Mouse (Mus musculus): ENCODE measurements around the gene Nr3c2.

Nr3c2 gene

GRCm38 (mm10) chr8:77173075-77173657 is 273.9 kb downstream of the Nr3c2 start:
- no peak for DNase-seq (ENCODE audit: low spot score)

GRCm38 (mm10) chr8:77173736-77174135 is 274.5 kb downstream of the Nr3c2 start:
- DNase-seq (ENCODE audit: low spot score): no peak

DNA sequence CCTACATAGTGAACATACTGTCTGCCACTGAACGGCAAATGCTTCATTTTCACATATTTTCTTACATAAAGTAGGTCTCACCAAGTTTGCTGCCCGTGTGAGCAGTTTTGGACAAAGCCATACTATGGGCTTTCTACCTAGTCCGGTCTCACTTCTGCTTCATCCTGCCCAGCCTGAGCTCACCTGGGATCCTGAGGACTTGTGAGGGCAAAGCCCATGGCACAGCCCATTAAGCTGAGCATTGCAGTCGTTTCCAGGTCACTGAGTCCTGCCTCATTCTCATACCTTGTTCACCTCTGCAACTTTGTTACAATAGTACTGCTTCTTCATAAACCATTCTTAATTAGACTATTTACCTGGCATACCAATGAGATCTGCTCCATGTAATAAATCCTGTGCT is 276.2 kb downstream of the Nr3c2 start:
- DNase-seq (ENCODE audit: low spot score): no peak

DNA sequence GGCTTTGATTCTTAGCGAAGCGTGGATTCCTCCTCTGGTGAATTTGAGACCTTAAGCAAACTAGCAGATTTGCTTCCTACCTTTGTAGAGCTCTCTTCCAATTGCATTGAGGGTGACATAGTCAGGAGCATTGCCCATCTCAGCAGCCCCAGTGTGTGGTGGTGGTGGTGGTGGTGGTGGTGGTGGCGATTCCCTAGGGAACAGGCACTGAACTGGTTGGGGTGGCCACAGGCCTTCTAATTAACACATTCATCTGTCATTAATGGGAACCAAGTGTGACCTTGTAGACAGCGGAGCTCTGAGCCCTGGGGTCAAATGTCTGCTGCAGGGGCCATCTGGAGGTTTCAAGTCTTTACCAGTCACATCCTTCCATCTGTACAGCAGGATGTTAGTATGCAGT is 277.1 kb downstream of the Nr3c2 start:
- DNase-seq (ENCODE audit: low spot score): no peak

DNA sequence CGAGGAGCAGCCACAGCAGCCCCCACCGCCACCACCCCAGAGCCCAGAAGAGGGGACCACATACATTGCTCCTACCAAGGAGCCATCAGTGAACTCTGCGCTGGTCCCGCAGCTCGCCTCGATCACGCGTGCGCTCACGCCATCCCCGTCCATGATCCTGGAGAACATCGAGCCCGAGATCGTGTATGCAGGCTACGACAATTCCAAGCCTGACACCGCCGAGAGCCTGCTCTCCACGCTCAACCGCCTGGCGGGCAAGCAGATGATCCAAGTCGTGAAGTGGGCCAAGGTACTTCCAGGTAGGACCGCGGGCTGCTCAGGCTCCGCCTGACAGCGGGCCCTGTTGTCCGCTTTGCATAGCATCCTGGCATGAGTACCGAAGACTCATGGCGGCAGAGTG is 286.6 kb downstream of the Nr3c2 start:
- DNase-seq (ENCODE audit: low spot score): no peak

GRCm38 (mm10) chr8:77186914-77187536 is 287.8 kb downstream of the Nr3c2 start:
- no peak for DNase-seq (ENCODE audit: low spot score)

GRCm38 (mm10) chr8:77187748-77188147 is 288.5 kb downstream of the Nr3c2 start:
- no peak for DNase-seq (ENCODE audit: low spot score)

GRCm38 (mm10) chr8:77188298-77188697 is 289.1 kb downstream of the Nr3c2 start:
- no peak for DNase-seq (ENCODE audit: low spot score)

GRCm38 (mm10) chr8:77189318-77189717 is 290.1 kb downstream of the Nr3c2 start:
- DNase-seq (ENCODE audit: low spot score): no peak

DNA sequence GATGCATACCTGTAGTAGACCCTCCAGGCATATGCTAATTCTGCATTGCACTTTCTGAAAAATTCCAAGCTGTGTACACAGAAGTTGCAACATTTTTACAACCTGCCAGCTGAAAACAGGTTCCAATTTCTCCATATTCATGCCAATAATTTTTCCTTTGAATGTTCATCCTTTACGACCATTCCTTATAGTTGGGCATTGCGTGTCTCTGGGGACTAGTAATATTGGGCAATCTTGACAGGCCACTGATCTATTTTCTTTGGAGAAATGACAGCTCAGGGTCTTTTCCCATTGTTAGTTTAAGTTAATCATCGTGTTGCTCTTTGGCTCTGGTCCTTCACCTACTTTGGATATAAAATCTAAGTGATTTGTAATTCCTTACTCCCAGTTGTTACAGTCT is 291.2 kb downstream of the Nr3c2 start:
- DNase-seq (ENCODE audit: low spot score): no peak

- no peak for DNase-seq (ENCODE audit: low spot score)
These were observed 310.1 kb downstream of the Nr3c2 start for GRCm38 (mm10) chr8:77209297-77209696.

DNA sequence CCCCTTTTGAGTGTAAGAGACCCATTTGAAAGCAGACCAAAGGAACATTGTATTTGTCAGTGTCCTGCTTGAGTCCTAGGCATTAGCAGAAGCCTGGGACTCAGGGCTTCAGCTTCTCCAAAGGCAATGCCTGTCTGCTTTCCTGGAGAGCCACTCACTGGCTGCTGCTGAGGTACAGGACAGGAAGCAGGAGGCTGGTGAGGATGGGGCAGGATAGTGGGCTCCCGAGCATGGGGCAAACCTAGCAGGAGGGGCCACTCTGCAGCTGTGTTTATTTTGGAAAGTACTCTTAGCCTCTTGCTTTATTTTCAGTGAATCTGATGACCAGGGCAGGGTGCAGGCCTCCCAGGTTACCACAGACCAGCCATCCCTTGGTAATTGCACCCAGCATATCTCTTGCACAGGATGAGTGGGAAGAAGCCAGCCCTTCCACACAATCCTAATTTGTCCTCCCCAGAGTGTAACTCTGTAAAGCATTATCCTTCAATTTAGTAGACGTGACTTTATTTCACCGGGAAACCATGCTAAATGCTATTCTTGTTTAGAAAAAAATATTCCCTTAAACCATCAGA is 314.7 kb downstream of the Nr3c2 start:
- no peak for DNase-seq (ENCODE audit: low spot score)

DNA sequence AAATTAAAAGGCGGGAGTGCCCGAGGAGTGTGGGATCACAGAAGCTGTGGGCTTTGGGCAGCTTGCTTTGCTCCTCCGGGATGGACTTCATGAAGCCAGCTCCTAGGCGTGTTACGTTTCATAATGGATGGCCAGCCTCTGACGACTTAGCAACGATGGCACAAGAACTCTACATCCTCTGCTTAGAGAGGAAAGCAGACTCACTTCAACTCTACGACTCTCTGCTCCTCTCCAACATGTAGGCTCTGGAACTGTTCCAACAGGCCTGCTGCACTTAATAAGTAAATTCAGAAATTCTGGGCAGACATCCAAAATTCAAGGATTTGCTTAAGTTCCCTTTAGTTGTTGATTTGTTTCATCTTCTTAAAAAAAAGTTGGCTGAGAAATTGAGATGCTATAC is 315.4 kb downstream of the Nr3c2 start:
- no peak for DNase-seq (ENCODE audit: low spot score)

DNA sequence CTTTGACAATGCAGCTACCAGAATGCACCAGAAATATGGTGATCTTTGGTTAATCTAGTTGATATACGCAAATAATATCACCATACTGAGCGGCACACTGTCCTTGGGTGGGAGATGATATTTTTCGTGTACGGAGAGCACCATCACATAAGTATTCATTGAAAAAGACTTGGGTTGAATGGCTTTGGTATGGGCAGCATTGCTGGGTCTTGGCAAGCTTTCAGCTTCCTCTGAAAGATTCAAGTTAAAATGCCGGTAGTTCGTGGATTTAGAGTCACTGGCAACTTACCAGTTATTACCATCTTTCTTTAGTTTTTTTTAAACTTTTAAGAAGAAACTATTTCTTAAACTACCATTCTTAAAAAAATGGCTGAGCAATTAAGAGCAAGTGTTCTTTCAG is 315.9 kb downstream of the Nr3c2 start:
- no peak for DNase-seq (ENCODE audit: low spot score)

- DNase-seq (ENCODE audit: low spot score): no peak
These were observed 323.9 kb downstream of the Nr3c2 start for GRCm38 (mm10) chr8:77223123-77223522.

- DNase-seq (ENCODE audit: low spot score): no peak
These were observed 328.5 kb downstream of the Nr3c2 start for GRCm38 (mm10) chr8:77227742-77228141.

DNA sequence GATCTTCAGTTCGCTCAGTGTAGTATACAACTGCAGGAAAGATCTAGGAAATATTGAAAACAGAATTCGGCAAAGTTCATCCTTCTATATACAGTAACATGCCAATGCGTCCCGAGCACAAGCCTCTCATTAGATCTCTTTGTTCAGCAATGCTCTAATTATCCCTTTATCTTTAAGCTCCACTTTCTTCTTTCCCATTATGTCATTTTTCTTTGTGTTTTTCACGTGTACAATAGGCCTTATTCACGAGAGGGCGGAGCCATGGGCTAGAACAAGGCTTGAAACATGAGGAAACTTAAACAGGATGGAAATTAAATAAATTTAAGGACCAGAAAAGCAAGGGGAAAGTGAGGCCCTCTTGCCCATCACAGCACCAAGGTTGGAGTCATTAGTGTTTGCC is 329.4 kb downstream of the Nr3c2 start:
- DNase-seq (ENCODE audit: low spot score): no peak

- DNase-seq (ENCODE audit: low spot score): no peak
These were observed 332.0 kb downstream of the Nr3c2 start for GRCm38 (mm10) chr8:77231211-77231610.

DNA sequence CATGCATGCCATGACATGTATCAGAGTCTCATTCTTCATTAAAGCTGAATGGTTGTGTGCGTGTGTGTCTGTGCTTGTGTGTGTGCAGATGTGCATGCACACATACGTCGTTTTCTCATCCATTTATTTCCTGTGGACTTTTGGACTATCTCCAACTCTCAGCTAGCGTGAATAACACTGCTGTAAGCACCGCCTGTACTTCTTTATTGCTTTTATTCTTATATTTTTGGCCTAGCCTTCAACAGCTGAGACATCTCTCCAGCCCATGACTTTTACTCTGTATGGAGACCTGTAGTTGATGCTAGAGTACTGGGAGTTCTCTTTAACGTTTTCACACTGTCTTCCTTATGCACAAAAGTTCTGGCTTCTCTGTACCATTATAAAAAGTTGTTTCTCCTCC is 332.6 kb downstream of the Nr3c2 start:
- no peak for DNase-seq (ENCODE audit: low spot score)

DNA sequence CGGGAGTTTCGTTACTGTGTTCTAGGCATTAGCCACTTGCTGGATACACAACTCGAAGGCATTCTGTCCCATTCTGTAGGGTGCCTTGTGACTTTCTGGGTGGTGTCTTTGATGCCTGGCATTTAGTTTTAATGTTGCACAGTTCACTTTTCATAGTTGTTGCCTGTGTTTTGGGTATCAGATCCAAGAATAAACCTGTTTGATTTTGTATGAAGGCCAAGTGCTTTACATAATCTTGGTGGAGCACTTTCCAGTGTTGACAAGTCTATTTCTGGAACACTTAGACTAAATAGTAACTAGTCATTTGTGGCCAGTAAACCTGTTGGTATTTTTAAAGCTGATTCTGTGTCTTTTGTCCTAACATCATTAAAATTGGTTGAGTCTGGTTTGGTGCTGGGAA is 333.2 kb downstream of the Nr3c2 start:
- no peak for DNase-seq (ENCODE audit: low spot score)

- no peak for DNase-seq (ENCODE audit: low spot score)
These were observed 337.5 kb downstream of the Nr3c2 start for GRCm38 (mm10) chr8:77236701-77237100.

- DNase-seq (ENCODE audit: low spot score): no peak
These were observed 340.2 kb downstream of the Nr3c2 start for GRCm38 (mm10) chr8:77239462-77239861.

- DNase-seq (ENCODE audit: low spot score): no peak
These were observed 342.1 kb downstream of the Nr3c2 start for GRCm38 (mm10) chr8:77241381-77241780.

DNA sequence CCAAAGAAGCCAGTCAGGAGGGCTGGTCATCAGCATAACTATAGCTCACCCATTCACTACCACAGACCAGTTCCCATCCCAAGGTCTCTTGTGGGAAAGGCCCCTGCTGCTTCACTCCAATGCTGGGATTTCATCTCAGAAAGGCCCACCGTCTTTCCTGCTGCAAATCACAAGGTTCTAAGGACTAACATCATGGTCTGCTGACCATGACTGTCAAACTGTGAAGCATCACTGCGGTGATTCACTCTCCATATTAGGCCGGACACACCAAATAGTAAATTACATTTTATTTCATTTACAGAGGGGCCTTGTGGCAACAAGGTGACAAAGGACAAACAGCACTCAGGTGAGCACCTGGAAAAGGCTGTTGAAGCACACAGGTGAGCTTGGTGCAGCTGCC is 350.9 kb downstream of the Nr3c2 start:
- no peak for DNase-seq (ENCODE audit: low spot score)

Data from urinary bladder, postnatal 25 days (tissue).